Mouse (Mus musculus) neural tube, embryonic 11.5 days (tissue): ENCODE data around the gene Gm49380. TPM values are rescaled to one million over a fixed set of nuclear protein-coding genes. Genes with fewer than 3 reads are reported as not detected.

Source experiments
- ATAC-seq: fragments of 200-750 bp; cut with Nextera tagmentation; 2 replicates; pipeline ENCODE4 v1.8.0; 2017; ENCODE audit warnings: moderate number of reproducible peaks, mild to moderate bottlenecking, moderate TSS enrichment, moderate library complexity; ENCODE audit not compliant: insufficient read depth, low FRiP score, low TSS enrichment
- DNase-seq: peaks from one replicate; pipeline ENCODE4 v3.0.0-alpha.2; 2015; ENCODE audit warnings: low spot score
- H3K27ac ChIP-seq: fragments of 300-500 bp; sonication (generic); 2 replicates; pipeline ENCODE4 v1.5.1; 2014; ENCODE audit warnings: low read depth, mild to moderate bottlenecking, low read length
- H3K27me3 ChIP-seq: fragments of 300-500 bp; sonication (generic); 2 replicates; pipeline ENCODE4 v1.6.1; 2014; ENCODE audit warnings: mild to moderate bottlenecking, low read length, mixed read lengths; ENCODE audit not compliant: control insufficient read depth, insufficient read depth
- H3K36me3 ChIP-seq: fragments of 300-500 bp; sonication (generic); 2 replicates; pipeline ENCODE4 v1.6.1; 2014; ENCODE audit warnings: mild to moderate bottlenecking, low read length, moderate library complexity, mixed read lengths; ENCODE audit not compliant: control insufficient read depth, insufficient read depth
- H3K4me1 ChIP-seq: fragments of 300-500 bp; sonication (generic); 2 replicates; pipeline ENCODE4 v1.6.1; 2014; ENCODE audit warnings: low read length, mixed read lengths; ENCODE audit not compliant: control insufficient read depth, insufficient read depth
- H3K4me2 ChIP-seq: fragments of 300-500 bp; sonication (generic); 2 replicates; pipeline ENCODE4 v1.6.1; 2014; ENCODE audit warnings: low read depth, mild to moderate bottlenecking, moderate library complexity
- H3K4me3 ChIP-seq: fragments of 300-500 bp; sonication (generic); 2 replicates; pipeline ENCODE4 v1.5.1; 2014; ENCODE audit warnings: low read depth, low read length
- H3K9ac ChIP-seq: fragments of 300-500 bp; sonication (generic); 2 replicates; pipeline ENCODE4 v1.6.1; 2014; ENCODE audit warnings: mild to moderate bottlenecking, low read length
- H3K9me3 ChIP-seq: fragments of 300-500 bp; sonication (generic); 2 replicates; pipeline ENCODE4 v1.6.1; 2016; ENCODE audit warnings: low read length; ENCODE audit not compliant: control insufficient read depth
- WGBS: fragments of 180-500 bp; shearing (Covaris S2); extraction: QIAGEN DNeasy Blood & Tissue Kit; methylation state at CpG from one replicate; pipeline ENCODE4 v1.1.7; 2014; 5-methylcytosine and 5-hydroxymethylcytosine counted together
- polyA plus RNA-seq: library from polyadenylated mRNA; unstranded; fragments of >200 nt; fragmentation: Nextera tagmentation; extraction: Ambion mirVana; gene quantifications from 2 replicates; pipeline ENCODE4 v1.2.1, GENCODE M21; 2014

The Gm49380 gene
- polyA plus RNA-seq, 1 experiment from 2014 or later, result 0.95 TPM

- no peak overlapping the region for H3K9ac ChIP-seq
- no peaks in the 10 kb centered on the region for H3K9me3 ChIP-seq
- ATAC-seq (no peak), DNase-seq (no peak)
- H3K4me2 ChIP-seq, result no peak overlapping the region
- H3K4me3 ChIP-seq, result no peak overlapping the region
- no peak overlapping the region for H3K27ac ChIP-seq
- H3K4me1 ChIP-seq, result no peaks in the 10 kb centered on the region
- no peaks in the 10 kb centered on the region for H3K36me3 ChIP-seq
- H3K27me3 ChIP-seq, result no peaks in the 10 kb centered on the region
- WGBS, result 68% methylated on average over 3 of the region's 3 CpGs
Observed at GRCm38 (mm10) chr9:44052855-44053254, 60.4 kb downstream of the Gm49380 start.

- Histone ChIP-seq H3K9ac (no peak overlapping the region), H3K9me3 (no peaks in the 10 kb centered on the region), H3K4me3 (no peak overlapping the region), H3K4me1 (no peaks in the 10 kb centered on the region), H3K27ac (no peak overlapping the region), H3K27me3 (peaks cover 6% of the 10 kb centered on the region), H3K4me2 (no peak overlapping the region), H3K36me3 (no peaks in the 10 kb centered on the region)
- WGBS, result 88% methylated on average over 8 of the region's 8 CpGs
- no peak for ATAC-seq
- no peak for DNase-seq
Observed at GRCm38 (mm10) chr9:44049381-44050165, 63.7 kb downstream of the Gm49380 start.

- H3K9me3 ChIP-seq, result no peaks in the 10 kb centered on the region
- no peak overlapping the region for H3K4me3 ChIP-seq
- no peak overlapping the region for H3K9ac ChIP-seq
- H3K36me3 ChIP-seq, result no peaks in the 10 kb centered on the region
- H3K4me2 ChIP-seq, result no peak overlapping the region
- WGBS, result 82% methylated on average over 15 of the region's 15 CpGs
- DNase-seq (no peak), ATAC-seq (no peak)
- peaks cover 1% of the 10 kb centered on the region; the same call in 1 of the 2 replicates for H3K4me1 ChIP-seq
- H3K27ac ChIP-seq, result no peak overlapping the region
- H3K27me3 ChIP-seq, result peaks cover 14% of the 10 kb centered on the region
Observed at GRCm38 (mm10) chr9:44048541-44049380, 64.5 kb downstream of the Gm49380 start.

- Histone ChIP-seq H3K9me3 (no peaks in the 10 kb centered on the region), H3K4me2 (no peak overlapping the region), H3K27me3 (peaks cover 23% of the 10 kb centered on the region), H3K9ac (no peak overlapping the region), H3K4me3 (no peak overlapping the region), H3K36me3 (no peaks in the 10 kb centered on the region), H3K27ac (no peak overlapping the region), H3K4me1 (peaks cover 7% of the 10 kb centered on the region)
- WGBS, result 77% methylated on average over 14 of the region's 14 CpGs
- DNase-seq, result no peak
- no peak for ATAC-seq
Observed at GRCm38 (mm10) chr9:44047571-44048490, 65.5 kb downstream of the Gm49380 start.

- Histone ChIP-seq H3K27me3 (peaks cover 29% of the 10 kb centered on the region), H3K27ac (no peak overlapping the region), H3K36me3 (no peaks in the 10 kb centered on the region), H3K4me1 (peaks cover 7% of the 10 kb centered on the region), H3K4me2 (no peak overlapping the region), H3K9me3 (no peaks in the 10 kb centered on the region), H3K4me3 (no peak overlapping the region), H3K9ac (no peak overlapping the region)
- 85% methylated on average over 6 of the region's 6 CpGs for WGBS
- ATAC-seq (no peak), DNase-seq (no peak)
Observed at GRCm38 (mm10) chr9:44047071-44047470, 66.2 kb downstream of the Gm49380 start.

GRCm38 (mm10) chr9:44046426-44046825, 66.9 kb downstream of the Gm49380 start:
- H3K36me3 ChIP-seq, result no peaks in the 10 kb centered on the region
- ATAC-seq, result no peak
- 88% methylated on average over 12 of the region's 12 CpGs for WGBS
- DNase-seq, result no peak
- H3K9me3 ChIP-seq, result no peaks in the 10 kb centered on the region
- H3K4me1 ChIP-seq, result peaks cover 7% of the 10 kb centered on the region
- no peak overlapping the region for H3K9ac ChIP-seq
- no peak overlapping the region for H3K4me2 ChIP-seq
- no peak overlapping the region for H3K27ac ChIP-seq
- H3K4me3 ChIP-seq, result no peak overlapping the region
- H3K27me3 ChIP-seq, result peaks cover 30% of the 10 kb centered on the region

GRCm38 (mm10) chr9:44045884-44046272, 67.4 kb downstream of the Gm49380 start:
- DNase-seq, result no peak
- no peak overlapping the region for H3K4me3 ChIP-seq
- 76% methylated on average over 5 of the region's 5 CpGs for WGBS
- H3K27ac ChIP-seq, result no peak overlapping the region
- no peak overlapping the region for H3K4me2 ChIP-seq
- peaks cover 30% of the 10 kb centered on the region for H3K27me3 ChIP-seq
- ATAC-seq, result no peak
- no peaks in the 10 kb centered on the region for H3K36me3 ChIP-seq
- H3K9ac ChIP-seq, result no peak overlapping the region
- H3K9me3 ChIP-seq, result no peaks in the 10 kb centered on the region
- H3K4me1 ChIP-seq, result peaks cover 7% of the 10 kb centered on the region

- Histone ChIP-seq H3K36me3 (no peaks in the 10 kb centered on the region), H3K27me3 (peaks cover 30% of the 10 kb centered on the region), H3K9me3 (no peaks in the 10 kb centered on the region), H3K4me3 (no peak overlapping the region), H3K27ac (no peak overlapping the region), H3K4me2 (no peak overlapping the region), H3K9ac (no peak overlapping the region), H3K4me1 (peaks cover 7% of the 10 kb centered on the region)
- ATAC-seq (no peak), DNase-seq (no peak)
- WGBS, result 92% methylated on average over 2 of the region's 3 CpGs
Observed at GRCm38 (mm10) chr9:44045158-44045883, 68.0 kb downstream of the Gm49380 start.
